Mouse (Mus musculus): ENCODE measurements around the gene Mapk11.

- no peak for TF ChIP-seq POLR2A (IDR thresholded peaks at IDR 0.05; ENCODE audit: low read depth, low read length)
- TF ChIP-seq CTCF (IDR thresholded peaks at IDR 0.05; ENCODE audit: extremely low read depth, insufficient read depth, insufficient read length, insufficient replicate concordance) = no peak
Measured at GRCm38 (mm10) chr15:89175411-89176155, 26.2 kb upstream of the Mapk11 start.

Data from spleen, adult 2 months (tissue).